Mouse (Mus musculus): ENCODE results near the gene Fbl. TPM values are rescaled to one million over a fixed set of nuclear protein-coding genes. Genes with fewer than 3 reads are reported as not detected.
"Not testable (repeated sequence)": the region's sequence is repeated elsewhere in the genome, so short reads cannot be mapped to it uniquely, and the experiment has no call there.

The Fbl gene
- polyA plus RNA-seq, 1 experiment from 2014 or later, result 166 TPM

DNA sequence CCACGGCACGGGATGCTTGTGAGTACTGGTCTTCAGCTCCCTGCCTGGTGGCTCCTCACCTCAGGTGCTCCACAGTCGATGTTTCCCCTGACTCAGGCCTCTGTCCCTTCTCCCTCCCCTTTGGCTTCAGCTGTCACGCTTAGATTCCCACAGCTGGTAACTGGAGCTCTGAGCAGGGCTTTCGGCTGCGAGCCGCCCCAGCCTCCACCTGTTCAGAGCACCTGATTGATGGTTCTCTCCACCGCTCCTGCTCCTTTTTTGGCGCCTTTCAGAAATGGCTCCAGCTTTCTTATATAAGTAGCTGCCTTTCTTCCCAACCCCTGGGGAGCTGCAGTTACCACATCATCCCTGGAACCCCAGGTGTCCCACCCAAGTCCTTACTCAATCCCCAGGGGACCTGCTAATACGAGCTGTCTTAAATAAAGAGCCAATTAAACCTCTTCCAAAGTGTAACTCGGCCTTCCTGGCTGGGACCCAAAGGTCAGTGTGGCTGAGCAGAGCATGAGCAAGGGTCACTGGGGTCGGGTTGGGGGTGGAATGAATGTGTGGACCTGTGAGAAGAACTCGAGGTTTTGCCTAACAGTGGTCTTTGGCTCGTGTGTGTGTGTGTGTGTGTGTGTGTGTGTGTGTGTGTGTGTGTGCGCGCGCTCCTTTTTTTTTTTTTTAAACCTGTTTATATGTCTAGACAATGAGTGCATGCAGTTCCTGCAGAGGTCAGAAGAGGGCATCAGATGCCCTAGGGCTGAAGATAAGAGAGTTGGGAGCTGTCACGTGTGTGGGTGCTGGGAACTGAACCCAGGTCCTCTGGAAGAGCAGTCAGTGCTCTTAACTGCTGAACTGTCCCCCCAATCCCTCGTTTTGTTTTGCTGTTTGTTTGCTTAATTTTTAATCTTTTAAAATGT lies 33.9 kb downstream of the Fbl start:
- Histone ChIP-seq H3K4me1 (peaks cover 7% of the 10 kb centered on the region; the same call in 1 of the 2 replicates), H3K9me3 (replicated peaks) (no peaks in the 10 kb centered on the region), H3K27me3 (ENCODE audit: low read depth, poor library complexity, severe bottlenecking) (no peaks in the 10 kb centered on the region), H3K4me3 (no peak overlapping the region), H3K27ac (no peak overlapping the region), H3K36me3 (peaks cover 10% of the 10 kb centered on the region)
- 60% methylated on average over 19 of the region's 19 CpGs for WGBS
- no peak for DNase-seq (ENCODE audit: low spot score)

DNA sequence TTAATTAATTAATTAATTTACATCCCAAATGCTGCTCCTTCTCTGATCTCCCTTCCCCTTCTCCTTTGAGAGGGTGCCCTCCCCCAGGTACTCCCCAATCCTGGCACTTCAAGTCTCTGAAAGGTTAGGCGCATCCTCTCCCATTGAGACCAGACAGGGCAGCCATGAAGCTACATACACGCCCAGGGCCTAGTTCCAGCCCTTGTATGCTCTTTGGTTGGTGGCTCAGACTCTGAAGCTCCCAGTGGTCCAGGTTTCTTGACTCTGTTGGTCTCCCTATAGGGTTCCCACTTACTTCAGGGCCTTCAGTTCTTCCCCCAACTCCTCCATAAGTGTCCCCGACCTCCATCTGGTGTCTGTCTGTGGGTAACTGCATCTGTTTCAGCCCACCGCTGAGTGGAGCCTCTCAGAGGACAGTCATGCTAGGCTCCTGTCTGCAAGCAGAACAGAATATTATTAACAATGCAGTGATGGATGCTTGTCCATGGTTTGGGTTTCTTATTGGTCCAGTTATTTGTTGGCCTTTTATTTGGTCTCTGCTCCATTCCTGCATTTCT lies 36.6 kb downstream of the Fbl start:
- WGBS, result 73% methylated on average over 4 of the region's 4 CpGs
- Histone ChIP-seq H3K36me3 (no peaks in the 10 kb centered on the region), H3K27me3 (ENCODE audit: low read depth, poor library complexity, severe bottlenecking) (no peaks in the 10 kb centered on the region), H3K9me3 (replicated peaks) (no peaks in the 10 kb centered on the region), H3K4me3 (no peak overlapping the region), H3K27ac (no peak overlapping the region), H3K4me1 (peaks cover 7% of the 10 kb centered on the region; the same call in 1 of the 2 replicates)
- no peak for DNase-seq (ENCODE audit: low spot score)

DNA sequence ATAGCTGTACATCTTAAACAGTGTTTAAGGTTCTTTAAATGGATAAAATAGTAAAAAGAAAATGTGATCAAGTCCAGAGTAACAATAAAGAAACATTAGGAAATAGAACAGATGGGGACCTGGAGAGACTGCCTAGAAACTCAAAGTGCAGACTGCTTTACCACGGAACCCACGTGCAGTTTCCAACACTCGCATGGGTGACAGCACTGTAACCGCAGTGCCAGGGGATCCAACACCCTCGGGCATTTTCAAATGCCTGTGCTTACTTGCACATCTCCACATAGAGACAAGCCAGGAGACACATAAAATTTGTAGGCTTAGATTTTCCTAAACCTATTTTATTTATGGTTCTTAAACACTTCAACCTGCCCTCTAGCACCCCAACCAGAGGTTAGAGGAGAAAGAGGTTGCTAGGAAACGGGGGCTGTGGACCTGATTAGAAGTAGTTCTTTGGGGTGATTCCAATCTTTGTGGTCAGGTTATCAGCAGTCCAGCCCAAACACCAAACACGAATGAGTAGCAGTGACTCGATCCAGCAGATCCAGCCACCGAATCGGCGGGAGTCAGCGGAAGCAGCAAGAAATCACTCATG lies 39.0 kb downstream of the Fbl start:
- Histone ChIP-seq H3K9me3 (replicated peaks) (no peaks in the 10 kb centered on the region), H3K36me3 (no peaks in the 10 kb centered on the region), H3K27ac (peak overlapping the region; percentile 66), H3K4me3 (peak overlapping the region; percentile 38), H3K27me3 (ENCODE audit: low read depth, poor library complexity, severe bottlenecking) (no peaks in the 10 kb centered on the region), H3K4me1 (0 out of 2 replicates have a peak, but pooled peaks cover 1% of the 10 kb centered on the region)
- no peak for DNase-seq (ENCODE audit: low spot score)
- 47% methylated on average over 12 of the region's 12 CpGs for WGBS

DNA sequence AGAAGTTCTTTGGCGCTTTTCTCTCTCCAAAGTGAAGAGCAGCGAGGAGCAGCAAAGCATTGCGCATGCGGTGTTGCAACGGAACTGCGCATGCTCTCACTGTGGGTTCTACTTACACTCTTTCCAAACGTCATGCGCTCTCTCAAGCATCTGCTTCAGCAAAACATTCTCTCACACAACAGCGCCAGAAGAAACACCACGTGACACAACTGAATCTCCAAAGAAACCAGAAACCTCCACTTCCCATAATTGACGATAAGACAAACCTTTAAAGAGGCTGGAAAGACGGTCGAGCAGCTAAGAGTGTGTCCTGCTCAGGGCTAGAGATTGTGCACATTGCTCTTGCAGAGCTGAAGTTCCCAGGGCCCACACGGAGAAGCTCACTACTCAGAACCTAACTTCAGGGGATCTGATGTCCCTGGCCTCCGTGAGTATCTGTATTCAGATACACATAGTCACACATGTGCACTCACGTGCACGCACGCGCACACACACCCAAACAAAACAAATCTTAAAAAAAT lies 39.5 kb downstream of the Fbl start:
- peak; percentile 60 for DNase-seq (ENCODE audit: low spot score)
- Histone ChIP-seq H3K9me3 (replicated peaks) (no peaks in the 10 kb centered on the region), H3K27me3 (ENCODE audit: low read depth, poor library complexity, severe bottlenecking) (no peaks in the 10 kb centered on the region), H3K36me3 (no peaks in the 10 kb centered on the region), H3K4me3 (peak overlapping the region; percentile 38), H3K4me1 (no peaks in the 10 kb centered on the region), H3K27ac (peak overlapping the region; percentile 66)
- 50% methylated on average over 19 of the region's 19 CpGs for WGBS

DNA sequence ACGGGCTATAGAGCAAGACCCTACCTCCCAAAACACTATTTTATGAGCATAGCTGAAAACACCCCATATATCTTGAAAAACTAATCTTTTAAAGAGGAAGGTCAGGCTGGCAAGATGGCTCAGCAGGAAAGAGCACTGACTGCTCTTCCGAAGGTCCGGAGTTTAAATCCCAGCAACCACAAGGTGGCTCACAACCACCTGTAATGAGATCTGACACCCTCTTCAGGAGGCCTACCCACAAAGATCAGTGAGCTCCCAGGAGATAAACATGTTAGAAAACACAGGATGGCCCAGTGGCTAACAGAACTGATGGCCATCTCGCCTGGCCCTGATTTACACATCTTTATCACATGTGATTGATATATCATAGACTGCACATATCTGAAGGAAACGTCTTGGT lies 41.2 kb downstream of the Fbl start:
- H3K9me3 ChIP-seq (replicated peaks), result no peaks in the 10 kb centered on the region
- H3K27me3 ChIP-seq (ENCODE audit: low read depth, poor library complexity, severe bottlenecking), result no peaks in the 10 kb centered on the region
- H3K27ac ChIP-seq, result no peak overlapping the region
- H3K36me3 ChIP-seq, result no peaks in the 10 kb centered on the region
- no peaks in the 10 kb centered on the region for H3K4me1 ChIP-seq
- WGBS, result 47% methylated on average over 5 of the region's 5 CpGs
- no peak for DNase-seq (ENCODE audit: low spot score)
- no peak overlapping the region for H3K4me3 ChIP-seq

DNA sequence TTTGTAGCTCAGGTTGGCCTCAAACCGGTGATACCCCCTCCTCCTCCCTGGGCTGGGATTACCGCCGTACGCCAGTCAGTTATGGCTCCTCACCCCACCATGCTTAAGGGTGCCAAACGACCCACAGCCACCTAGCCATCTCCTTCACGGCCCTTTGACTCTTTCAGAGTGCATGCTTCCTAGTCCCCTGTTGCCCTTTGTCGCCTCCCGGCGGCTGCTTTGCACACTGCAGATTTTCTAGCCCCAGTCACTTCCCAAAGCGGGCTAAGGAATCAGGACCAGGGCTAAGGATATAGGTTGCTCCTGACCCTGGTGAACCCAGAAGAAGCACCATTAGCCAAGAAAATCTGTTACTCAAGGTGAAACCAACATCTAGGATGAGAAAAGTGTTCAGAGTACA lies 44.6 kb downstream of the Fbl start:
- Histone ChIP-seq H3K4me1 (no peaks in the 10 kb centered on the region), H3K9me3 (replicated peaks) (no peaks in the 10 kb centered on the region), H3K27ac (no peak overlapping the region), H3K36me3 (no peaks in the 10 kb centered on the region), H3K4me3 (no peak overlapping the region), H3K27me3 (ENCODE audit: low read depth, poor library complexity, severe bottlenecking) (no peaks in the 10 kb centered on the region)
- DNase-seq (ENCODE audit: low spot score), result peak; percentile 63
- WGBS, result 34% methylated on average over 10 of the region's 10 CpGs

DNA sequence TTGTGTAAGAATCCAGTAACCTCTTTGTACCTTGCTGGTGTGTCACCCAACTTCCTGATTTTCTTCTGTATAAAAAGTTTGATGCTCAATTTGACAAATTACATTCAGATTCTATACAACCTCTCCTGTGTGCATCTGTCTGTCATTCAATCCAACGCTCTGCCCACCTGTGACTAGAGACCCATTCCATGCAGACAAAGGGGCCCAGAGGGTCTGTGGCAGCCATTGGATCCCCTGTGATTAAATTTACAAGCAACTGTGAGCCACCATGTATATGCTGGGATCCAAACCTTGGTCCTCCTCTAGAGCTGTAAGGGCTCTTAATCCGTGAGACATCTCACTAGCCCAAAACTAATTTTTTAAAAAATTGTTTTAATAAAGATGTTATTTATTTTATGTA lies 46.4 kb downstream of the Fbl start:
- peak; percentile 4 for DNase-seq (ENCODE audit: low spot score)
- H3K36me3 ChIP-seq; H3K9me3 ChIP-seq (replicated peaks); H3K27ac ChIP-seq; H3K27me3 ChIP-seq (ENCODE audit: low read depth, poor library complexity, severe bottlenecking); H3K4me1 ChIP-seq; H3K4me3 ChIP-seq: not testable (repeated sequence)
- 89% methylated on average over 2 of the region's 2 CpGs for WGBS

DNA sequence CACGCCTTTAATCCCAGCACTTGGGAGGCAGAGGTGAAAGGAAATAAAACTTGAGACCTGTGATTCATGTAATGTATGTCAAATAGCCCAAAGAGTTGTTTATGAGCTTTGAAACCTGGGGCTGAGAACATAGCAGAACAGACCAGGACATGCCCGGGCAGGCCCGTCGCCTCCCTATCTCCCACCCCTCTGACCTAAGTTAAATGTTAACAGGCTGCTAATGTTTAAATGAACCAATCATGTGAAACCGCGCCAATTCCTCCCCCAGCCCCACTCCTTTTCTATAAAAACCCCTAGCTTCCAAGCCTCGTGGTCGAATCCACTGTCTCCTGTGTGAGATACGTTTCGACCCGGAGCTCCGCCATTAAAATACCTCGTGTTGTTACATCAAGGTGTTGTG lies 48.3 kb downstream of the Fbl start:
- H3K27me3 ChIP-seq (ENCODE audit: low read depth, poor library complexity, severe bottlenecking); H3K4me1 ChIP-seq; H3K9me3 ChIP-seq (replicated peaks); H3K4me3 ChIP-seq; H3K36me3 ChIP-seq; DNase-seq (ENCODE audit: low spot score); H3K27ac ChIP-seq: not testable (repeated sequence)
- WGBS, result 85% methylated on average over 12 of the region's 13 CpGs

DNA sequence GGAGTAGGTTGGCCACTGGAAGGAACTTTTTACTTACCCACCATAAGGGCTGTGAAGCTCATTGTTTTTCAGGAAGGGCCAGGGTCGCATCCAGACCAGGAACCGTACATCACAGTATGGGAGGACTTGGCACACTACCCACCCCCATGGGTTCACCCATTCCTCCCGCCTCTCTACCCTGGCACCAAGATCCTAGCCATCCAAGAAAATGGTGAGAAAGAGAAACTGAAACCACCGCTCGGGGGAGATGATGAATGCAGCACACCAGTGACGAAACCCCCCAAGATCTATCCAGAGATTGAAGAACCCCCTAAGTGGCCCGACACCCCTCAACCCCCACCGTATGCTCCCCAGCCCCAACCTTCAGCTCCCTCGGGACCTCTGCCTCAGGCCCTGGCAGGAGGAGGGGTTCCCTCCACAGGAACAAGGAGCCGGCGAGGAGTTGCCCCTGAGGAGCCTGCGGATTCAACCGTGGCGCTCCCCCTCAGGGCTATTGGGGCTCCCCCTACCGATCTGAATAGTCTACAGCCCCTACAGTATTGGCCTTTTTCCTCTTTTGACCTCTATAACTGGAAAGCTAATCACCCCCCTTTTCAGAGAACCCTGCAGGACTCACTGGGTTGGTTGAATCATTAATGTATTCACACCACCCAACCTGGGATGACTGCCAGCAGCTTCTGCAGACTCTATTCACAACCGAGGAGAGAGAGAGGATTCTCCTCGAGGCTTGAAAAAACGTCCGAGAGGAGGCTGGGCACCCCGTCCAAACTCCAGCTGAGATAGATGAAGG lies 49.6 kb downstream of the Fbl start:
- not testable (repeated sequence) for H3K36me3 ChIP-seq; DNase-seq (ENCODE audit: low spot score)

DNA sequence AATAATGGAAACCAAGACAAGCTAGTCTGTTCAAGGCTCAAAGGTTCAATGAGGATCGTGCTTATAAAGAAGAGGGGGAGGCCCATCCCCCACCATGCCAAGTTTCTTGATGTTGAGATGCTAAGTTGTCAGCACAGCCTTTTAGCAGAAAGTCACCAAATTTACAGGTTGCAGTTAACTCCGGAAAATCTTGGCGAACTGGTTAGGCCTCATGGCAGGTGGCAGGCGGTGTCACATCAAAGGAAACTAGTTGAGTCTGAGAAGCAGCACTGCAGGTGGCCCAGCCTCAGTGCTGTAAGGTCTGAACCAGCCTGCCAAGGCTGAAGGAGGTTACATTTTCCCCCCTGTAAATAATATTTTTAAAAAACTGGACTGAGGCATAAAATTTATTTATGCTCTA lies 57.3 kb downstream of the Fbl start:
- H3K9me3 ChIP-seq (replicated peaks); DNase-seq (ENCODE audit: low spot score); H3K4me3 ChIP-seq; H3K27me3 ChIP-seq (ENCODE audit: low read depth, poor library complexity, severe bottlenecking); H3K27ac ChIP-seq; H3K36me3 ChIP-seq; H3K4me1 ChIP-seq: not testable (repeated sequence)
- 77% methylated on average over 4 of the region's 4 CpGs for WGBS

More for the DNA sequence above, 49.6 kb downstream of the Fbl start:
- WGBS, result 92% methylated on average over 20 of the region's 20 CpGs
- not testable (repeated sequence) for H3K9me3 ChIP-seq (replicated peaks); H3K27me3 ChIP-seq (ENCODE audit: low read depth, poor library complexity, severe bottlenecking); H3K27ac ChIP-seq; H3K4me3 ChIP-seq; H3K4me1 ChIP-seq

DNA sequence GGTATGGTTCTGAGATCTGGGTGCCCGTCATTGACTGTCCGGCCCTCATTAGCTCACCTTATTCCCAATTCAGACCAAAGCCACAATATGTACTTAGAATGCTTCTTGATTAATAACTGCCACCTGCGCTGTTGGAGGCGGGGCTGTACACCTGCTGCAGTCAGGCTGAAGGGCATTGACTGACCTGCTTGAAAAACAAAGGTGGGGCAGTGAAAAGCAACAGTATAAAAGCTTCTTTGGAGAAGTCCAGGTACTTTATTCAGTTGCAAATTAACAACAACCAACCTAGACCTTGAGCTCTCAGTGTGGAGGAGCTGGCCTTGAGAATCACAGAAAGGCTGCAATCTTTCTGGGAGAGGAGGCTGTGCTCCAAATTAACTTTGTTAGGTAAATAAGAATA lies 57.9 kb downstream of the Fbl start:
- H3K27me3 ChIP-seq (ENCODE audit: low read depth, poor library complexity, severe bottlenecking); H3K4me1 ChIP-seq; DNase-seq (ENCODE audit: low spot score); H3K36me3 ChIP-seq; H3K27ac ChIP-seq; H3K4me3 ChIP-seq; H3K9me3 ChIP-seq (replicated peaks): not testable (repeated sequence)
- WGBS, result 92% methylated on average over 4 of the region's 4 CpGs

Data from limb, embryonic 10.5 days (tissue).